Mouse (Mus musculus) urinary bladder, adult 2 months (tissue): ENCODE data around the gene Lsm2. TPM values are rescaled to one million over a fixed set of nuclear protein-coding genes. Genes with fewer than 3 reads are reported as not detected.

ENCODE experiments used
- DNase-seq: peaks from one replicate; pipeline ENCODE4 v3.0.0; 2022; ENCODE audit warnings: low spot score
- polyA plus RNA-seq: library from polyadenylated mRNA; depleted of rRNA; stranded (reverse); fragments of >200 nt; gene quantifications from 2 replicates; pipeline ENCODE4 v1.2.3, GENCODE M21; 2012

Lsm2 gene
- polyA plus RNA-seq, 1 experiment = 58.4 TPM

GRCm38 (mm10) chr17:35012430-35012829 is 30.8 kb downstream of the Lsm2 start:
- DNase-seq = no peak

GRCm38 (mm10) chr17:35013221-35013620 is 31.6 kb downstream of the Lsm2 start:
- no peak for DNase-seq

GRCm38 (mm10) chr17:35015296-35015695 is 33.6 kb downstream of the Lsm2 start:
- no peak for DNase-seq

- DNase-seq = no peak
Measured at GRCm38 (mm10) chr17:35016376-35016775, 34.7 kb downstream of the Lsm2 start, which contains the start of gene Vwa7. Vwa7 (plus strand) TSS chr17:35016579.

GRCm38 (mm10) chr17:35016791-35017705 is 35.4 kb downstream of the Lsm2 start:
- DNase-seq = no peak

- no peak for DNase-seq
Measured at GRCm38 (mm10) chr17:35017706-35018030, 36.0 kb downstream of the Lsm2 start.

GRCm38 (mm10) chr17:35018171-35018570 is 36.5 kb downstream of the Lsm2 start:
- no peak for DNase-seq

- no peak for DNase-seq
Measured at GRCm38 (mm10) chr17:35019894-35020293, 38.2 kb downstream of the Lsm2 start.

- DNase-seq = no peak
Measured at GRCm38 (mm10) chr17:35020551-35020950, 38.9 kb downstream of the Lsm2 start.

GRCm38 (mm10) chr17:35021163-35021808 is 39.6 kb downstream of the Lsm2 start:
- peak; percentile 86 for DNase-seq

- no peak for DNase-seq
Measured at GRCm38 (mm10) chr17:35021842-35022477, 40.3 kb downstream of the Lsm2 start.

GRCm38 (mm10) chr17:35022541-35023060 is 40.9 kb downstream of the Lsm2 start:
- DNase-seq = no peak

GRCm38 (mm10) chr17:35023221-35023620 is 41.6 kb downstream of the Lsm2 start:
- DNase-seq = no peak

- DNase-seq = no peak
Measured at GRCm38 (mm10) chr17:35023756-35024155, 42.1 kb downstream of the Lsm2 start.

- no peak for DNase-seq
Measured at GRCm38 (mm10) chr17:35024261-35024660, 42.6 kb downstream of the Lsm2 start.

- no peak for DNase-seq
Measured at GRCm38 (mm10) chr17:35024691-35025488, 43.2 kb downstream of the Lsm2 start.

- no peak for DNase-seq
Measured at GRCm38 (mm10) chr17:35026206-35026605, 44.5 kb downstream of the Lsm2 start.

- no peak for DNase-seq
Measured at GRCm38 (mm10) chr17:35027277-35028068, 45.8 kb downstream of the Lsm2 start, which contains the start of gene Sapcd1. Sapcd1 (minus strand) TSS chr17:35028016.

GRCm38 (mm10) chr17:35028315-35028714 is 46.7 kb downstream of the Lsm2 start:
- no peak for DNase-seq

- no peak for DNase-seq
Measured at GRCm38 (mm10) chr17:35029691-35030532, 48.2 kb downstream of the Lsm2 start.
